Mouse (Mus musculus) small intestine, adult 2 months (tissue): ENCODE measurements around the gene Cdkn1b. TPM values are rescaled to one million over a fixed set of nuclear protein-coding genes. Genes with fewer than 3 reads are reported as not detected.

Experiments used
- H3K27ac ChIP-seq: fragments of 200-500 bp; 2 replicates; pipeline ENCODE4 v1.5.1; 2012; ENCODE audit warnings: low read depth, low read length, control low read depth, inconsistent platforms; ENCODE audit not compliant: insufficient read depth
- H3K27me3 ChIP-seq: fragments of 200-500 bp; 2 replicates; pipeline ENCODE4 v1.6.1; 2012; ENCODE audit warnings: mild to moderate bottlenecking, moderate library complexity, low read length, inconsistent platforms; ENCODE audit not compliant: control insufficient read depth, insufficient read depth
- H3K36me3 ChIP-seq: fragments of 200-500 bp; 2 replicates; pipeline ENCODE4 v1.6.1; 2012; ENCODE audit warnings: mild to moderate bottlenecking, low read length, control low read depth, inconsistent platforms; ENCODE audit not compliant: control insufficient read depth, insufficient read depth
- H3K4me1 ChIP-seq: fragments of 200-500 bp; 2 replicates; pipeline ENCODE4 v1.6.1; 2012; ENCODE audit warnings: low read length, inconsistent platforms, mixed read lengths; ENCODE audit not compliant: control insufficient read depth, insufficient read depth, insufficient read length
- H3K4me3 ChIP-seq: fragments of 200-500 bp; 2 replicates; pipeline ENCODE4 v1.5.1; 2012; ENCODE audit warnings: low read depth, mild to moderate bottlenecking, control low read depth, inconsistent platforms, low read length, moderate library complexity
- CTCF ChIP-seq: fragments of 200-500 bp; IDR thresholded peaks from 2 replicates; pipeline ENCODE4 v1.5.1; 2012; ENCODE audit warnings: low read depth, mild to moderate bottlenecking, control low read depth, inconsistent platforms, low read length, moderate library complexity, mixed read lengths; ENCODE audit not compliant: insufficient replicate concordance, insufficient read length; ENCODE audit errors: extremely low read depth
- POLR2A ChIP-seq: fragments of 200-500 bp; IDR thresholded peaks from 2 replicates; pipeline ENCODE4 v1.6.1; 2012; ENCODE audit warnings: low read depth, mild to moderate bottlenecking, control low read depth, inconsistent platforms, low read length, moderate library complexity
- WGBS: fragments of 180-500 bp; shearing (Covaris S2); methylation state at CpG from one replicate; pipeline ENCODE4 v1.1.7; 2018; 5-methylcytosine and 5-hydroxymethylcytosine counted together
- polyA plus RNA-seq: library from polyadenylated mRNA; depleted of rRNA; stranded (reverse); fragments of >200 nt; gene quantifications from 2 replicates; pipeline ENCODE4 v1.2.3, GENCODE M21; 2012

Cdkn1b gene
- polyA plus RNA-seq, 1 experiment: 16.3 TPM

DNA sequence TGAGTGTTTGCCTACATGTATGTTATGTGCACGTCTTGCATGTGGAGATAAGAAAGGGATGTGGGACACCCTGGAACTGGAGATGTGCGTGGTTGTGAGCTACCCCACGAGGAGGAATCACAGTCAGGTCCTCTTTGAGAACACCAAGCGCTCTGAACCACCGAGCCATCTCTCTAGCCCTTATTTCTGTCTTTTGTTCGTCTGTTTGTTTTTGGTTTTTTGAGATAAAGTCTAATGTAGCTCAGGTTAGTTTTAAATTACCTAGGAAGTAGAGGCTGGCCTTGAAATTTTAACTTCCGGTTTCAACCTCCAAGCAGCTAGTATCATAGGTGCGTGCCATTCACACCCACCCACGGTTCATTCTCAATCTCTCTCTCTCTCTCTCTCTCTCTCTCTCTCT lies 26.7 kb downstream of the Cdkn1b start:
- WGBS: 44% methylated on average over 9 of the region's 9 CpGs
- H3K4me3 ChIP-seq: no peak overlapping the region
- no peak overlapping the region for H3K27ac ChIP-seq
- H3K36me3 ChIP-seq: no peaks in the 10 kb centered on the region; the same call in 1 of the 2 replicates
- TF ChIP-seq POLR2A (no peak), CTCF (no peak)
- H3K4me1 ChIP-seq: no peaks in the 10 kb centered on the region; the same call in 1 of the 2 replicates
- H3K27me3 ChIP-seq: no peaks in the 10 kb centered on the region

DNA sequence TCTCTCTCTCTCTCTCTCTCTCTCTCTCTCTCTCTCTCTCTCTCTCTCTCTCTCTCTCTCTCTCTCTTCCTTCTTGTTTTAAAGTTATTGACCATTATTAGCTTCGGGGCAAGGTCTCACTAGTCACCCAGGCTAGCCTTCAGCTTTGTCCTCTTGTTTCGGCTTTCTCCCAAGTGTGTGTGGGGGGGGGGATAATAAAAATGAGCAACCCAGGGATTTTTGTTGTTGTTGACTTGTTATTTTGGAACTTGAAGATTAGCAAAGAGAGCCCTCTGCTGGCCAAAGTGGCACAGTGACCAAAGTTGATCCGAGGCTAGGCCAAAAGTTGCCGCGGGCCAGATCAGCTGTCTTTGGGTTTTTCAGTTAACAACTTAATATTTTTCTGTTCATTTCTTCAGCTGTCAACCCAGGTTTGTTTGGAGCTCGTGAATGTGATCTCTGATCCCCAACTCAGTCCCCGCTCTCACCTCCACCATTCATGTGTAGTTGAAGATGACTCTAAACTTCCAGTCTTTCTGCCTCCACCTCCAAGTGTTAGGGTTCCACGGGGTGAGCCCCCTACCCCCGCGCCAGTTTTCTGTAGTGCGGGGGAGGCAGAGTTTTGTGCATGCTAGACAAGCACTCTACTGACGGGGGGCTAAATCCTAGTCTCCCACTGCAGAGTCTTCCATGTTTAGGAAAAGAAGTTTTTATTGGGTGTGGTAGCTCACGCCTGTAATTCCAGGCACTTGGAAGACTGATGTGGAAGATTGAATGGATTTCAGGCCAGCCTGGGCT lies 27.3 kb downstream of the Cdkn1b start:
- no peaks in the 10 kb centered on the region; the same call in 1 of the 2 replicates for H3K4me1 ChIP-seq
- 41% methylated on average over 13 of the region's 13 CpGs for whole genome bisulfite sequencing
- no peak for TF ChIP-seq POLR2A
- TF ChIP-seq CTCF: peak; percentile 78; the same call in 1 of the 2 replicates
- H3K4me3 ChIP-seq: peak overlapping the region; percentile 26; the same call in 1 of the 2 replicates
- H3K27me3 ChIP-seq: no peaks in the 10 kb centered on the region
- no peak overlapping the region for H3K27ac ChIP-seq
- no peaks in the 10 kb centered on the region for H3K36me3 ChIP-seq

- H3K27me3 ChIP-seq: no peaks in the 10 kb centered on the region
- WGBS: 86% methylated on average over 11 of the region's 11 CpGs
- no peak for TF ChIP-seq POLR2A
- no peak for TF ChIP-seq CTCF
These were observed 28.4 kb downstream of the Cdkn1b start for GRCm38 (mm10) chr6:134948522-134949061.

DNA sequence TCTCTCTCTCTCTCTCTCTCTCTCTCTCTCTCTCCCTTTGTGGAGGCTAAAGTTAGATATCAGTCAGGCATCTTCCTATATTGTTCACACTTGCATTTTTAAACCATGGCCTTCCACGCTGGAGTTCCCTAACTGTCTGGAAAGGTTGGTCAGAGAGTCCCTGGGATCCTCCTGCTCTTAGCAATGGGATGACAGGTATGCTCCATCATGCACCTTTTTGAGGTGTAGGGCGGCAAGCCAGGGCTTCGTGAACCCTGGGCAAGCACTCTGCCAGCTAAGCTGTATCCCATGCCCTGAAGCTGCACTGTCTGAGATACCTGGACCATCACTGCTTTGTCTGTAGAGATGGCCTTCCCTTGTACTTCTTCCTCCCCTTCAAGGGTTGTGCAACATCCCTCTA lies 29.0 kb downstream of the Cdkn1b start:
- H3K27me3 ChIP-seq: no peaks in the 10 kb centered on the region
- H3K36me3 ChIP-seq: no peaks in the 10 kb centered on the region
- H3K4me1 ChIP-seq: no peaks in the 10 kb centered on the region; the same call in 1 of the 2 replicates
- 97% methylated on average over 3 of the region's 3 CpGs for WGBS
- no peak overlapping the region for H3K4me3 ChIP-seq
- H3K27ac ChIP-seq: no peak overlapping the region
- TF ChIP-seq POLR2A (no peak), CTCF (no peak)

More at GRCm38 (mm10) chr6:134948522-134949061, 28.4 kb downstream of the Cdkn1b start:
- Histone ChIP-seq H3K27ac (no peak overlapping the region), H3K36me3 (no peaks in the 10 kb centered on the region), H3K4me1 (no peaks in the 10 kb centered on the region; the same call in 1 of the 2 replicates), H3K4me3 (no peak overlapping the region)

DNA sequence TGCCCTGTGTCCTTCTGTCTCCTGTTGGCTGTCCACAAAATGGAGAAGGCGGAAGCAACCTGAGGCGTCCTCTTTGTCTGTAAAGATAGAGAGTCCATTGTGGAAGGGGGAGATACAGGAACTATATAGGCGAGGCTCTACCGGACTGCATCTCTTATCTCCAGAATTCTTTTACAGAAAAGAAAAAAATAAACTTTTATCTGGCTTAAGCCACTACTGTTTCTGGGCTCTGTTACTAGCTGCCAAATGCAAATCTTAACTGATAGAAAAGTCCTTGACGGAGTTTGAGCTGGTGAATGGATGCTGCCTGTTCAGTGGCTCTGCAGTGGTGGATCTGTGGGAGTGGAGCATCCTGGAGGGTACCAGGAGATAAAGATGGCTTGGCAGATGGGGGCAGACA lies 31.2 kb downstream of the Cdkn1b start:
- no peaks in the 10 kb centered on the region for H3K36me3 ChIP-seq
- H3K4me1 ChIP-seq: no peaks in the 10 kb centered on the region
- no peak overlapping the region for H3K4me3 ChIP-seq
- no peaks in the 10 kb centered on the region for H3K27me3 ChIP-seq
- WGBS: 89% methylated on average over 5 of the region's 5 CpGs
- H3K27ac ChIP-seq: no peak overlapping the region
- TF ChIP-seq CTCF: no peak
- no peak for TF ChIP-seq POLR2A

GRCm38 (mm10) chr6:134953976-134954375 lies 33.8 kb downstream of the Cdkn1b start:
- no peaks in the 10 kb centered on the region for H3K36me3 ChIP-seq
- H3K27me3 ChIP-seq: no peaks in the 10 kb centered on the region
- no peaks in the 10 kb centered on the region for H3K4me1 ChIP-seq
- H3K4me3 ChIP-seq: no peak overlapping the region
- TF ChIP-seq POLR2A: no peak
- no peak for TF ChIP-seq CTCF
- H3K27ac ChIP-seq: no peak overlapping the region
- WGBS: 77% methylated on average over 11 of the region's 11 CpGs

- no peak overlapping the region for H3K27ac ChIP-seq
- 92% methylated on average over 4 of the region's 4 CpGs for WGBS
- H3K27me3 ChIP-seq: no peaks in the 10 kb centered on the region
- TF ChIP-seq POLR2A (no peak), CTCF (no peak)
- H3K4me3 ChIP-seq: no peak overlapping the region
- no peaks in the 10 kb centered on the region for H3K4me1 ChIP-seq
- H3K36me3 ChIP-seq: no peaks in the 10 kb centered on the region
These were observed 36.2 kb downstream of the Cdkn1b start for GRCm38 (mm10) chr6:134956388-134956787.
